Mouse (Mus musculus) midbrain, postnatal 0 days (tissue): ENCODE measurements around the gene Ppif. TPM values are rescaled to one million over a fixed set of nuclear protein-coding genes. Genes with fewer than 3 reads are reported as not detected.

Experiments
- ATAC-seq: fragments of 200-750 bp; cut with Nextera tagmentation; 2 replicates; pipeline ENCODE4 v1.8.0; 2017; ENCODE audit warnings: moderate number of reproducible peaks, mild to moderate bottlenecking, moderate TSS enrichment, moderate library complexity; ENCODE audit not compliant: low FRiP score
- DNase-seq: peaks from one replicate; pipeline ENCODE4 v3.0.0-alpha.2; 2015; ENCODE audit warnings: low spot score
- H3K27ac ChIP-seq: fragments of 300-500 bp; sonication (generic); 2 replicates; pipeline ENCODE4 v1.5.1; 2014; ENCODE audit warnings: low read depth, mild to moderate bottlenecking, low read length, mixed read lengths
- H3K27me3 ChIP-seq: fragments of 300-500 bp; sonication (generic); 2 replicates; pipeline ENCODE4 v1.6.1; 2014; ENCODE audit warnings: low read length, control low read depth, mixed read lengths; ENCODE audit not compliant: insufficient read depth
- H3K36me3 ChIP-seq: fragments of 300-500 bp; sonication (generic); 2 replicates; pipeline ENCODE4 v1.6.1; 2014; ENCODE audit warnings: low read length, control low read depth, mixed read lengths; ENCODE audit not compliant: insufficient read depth
- H3K4me1 ChIP-seq: fragments of 300-500 bp; sonication (generic); 2 replicates; pipeline ENCODE4 v1.6.1; 2014; ENCODE audit warnings: mild to moderate bottlenecking, control low read depth, antibody characterized with exemption, low read length, mixed read lengths; ENCODE audit not compliant: insufficient read depth
- H3K4me2 ChIP-seq: fragments of 300-500 bp; sonication (generic); 2 replicates; pipeline ENCODE4 v1.6.1; 2014; ENCODE audit warnings: low read depth, mild to moderate bottlenecking, low read length, mixed read lengths; ENCODE audit not compliant: poor library complexity, severe bottlenecking
- H3K4me3 ChIP-seq: fragments of 300-500 bp; sonication (generic); 2 replicates; pipeline ENCODE4 v1.5.1; 2014; ENCODE audit warnings: low read depth, mild to moderate bottlenecking, low read length, moderate library complexity
- H3K9ac ChIP-seq: fragments of 300-500 bp; sonication (generic); replicated peaks from 2 replicates; pipeline ENCODE4 v1.6.1; 2014; ENCODE audit warnings: mild to moderate bottlenecking, low read length, moderate library complexity, mixed read lengths; ENCODE audit not compliant: poor library complexity, severe bottlenecking
- H3K9me3 ChIP-seq: fragments of 300-500 bp; sonication (generic); 2 replicates; pipeline ENCODE4 v1.6.1; 2016; ENCODE audit warnings: low read length, control low read depth
- CTCF ChIP-seq: IDR thresholded peaks from 2 replicates; pipeline ENCODE4 v1.5.1; 2016; ENCODE audit warnings: antibody characterized with exemption, mild to moderate bottlenecking
- WGBS: fragments of 180-500 bp; shearing (Covaris S2); extraction: QIAGEN DNeasy Blood & Tissue Kit; methylation state at CpG from one replicate; pipeline ENCODE4 v1.1.7; 2014; 5-methylcytosine and 5-hydroxymethylcytosine counted together
- polyA plus RNA-seq: library from polyadenylated mRNA; unstranded; fragments of >200 nt; fragmentation: Nextera tagmentation; extraction: Ambion mirVana; gene quantifications from 2 replicates; pipeline ENCODE4 v1.2.1, GENCODE M21; 2015
- total RNA-seq: library from RNA; depleted of rRNA; stranded (reverse); fragments of >200 nt; gene quantifications from 2 replicates; pipeline ENCODE4 v1.2.3, GENCODE M21; 2014

The Ppif gene
- total and polyA plus RNA-seq, 2 experiments from 2014 or later = 50.2 to 55.8 TPM

DNA sequence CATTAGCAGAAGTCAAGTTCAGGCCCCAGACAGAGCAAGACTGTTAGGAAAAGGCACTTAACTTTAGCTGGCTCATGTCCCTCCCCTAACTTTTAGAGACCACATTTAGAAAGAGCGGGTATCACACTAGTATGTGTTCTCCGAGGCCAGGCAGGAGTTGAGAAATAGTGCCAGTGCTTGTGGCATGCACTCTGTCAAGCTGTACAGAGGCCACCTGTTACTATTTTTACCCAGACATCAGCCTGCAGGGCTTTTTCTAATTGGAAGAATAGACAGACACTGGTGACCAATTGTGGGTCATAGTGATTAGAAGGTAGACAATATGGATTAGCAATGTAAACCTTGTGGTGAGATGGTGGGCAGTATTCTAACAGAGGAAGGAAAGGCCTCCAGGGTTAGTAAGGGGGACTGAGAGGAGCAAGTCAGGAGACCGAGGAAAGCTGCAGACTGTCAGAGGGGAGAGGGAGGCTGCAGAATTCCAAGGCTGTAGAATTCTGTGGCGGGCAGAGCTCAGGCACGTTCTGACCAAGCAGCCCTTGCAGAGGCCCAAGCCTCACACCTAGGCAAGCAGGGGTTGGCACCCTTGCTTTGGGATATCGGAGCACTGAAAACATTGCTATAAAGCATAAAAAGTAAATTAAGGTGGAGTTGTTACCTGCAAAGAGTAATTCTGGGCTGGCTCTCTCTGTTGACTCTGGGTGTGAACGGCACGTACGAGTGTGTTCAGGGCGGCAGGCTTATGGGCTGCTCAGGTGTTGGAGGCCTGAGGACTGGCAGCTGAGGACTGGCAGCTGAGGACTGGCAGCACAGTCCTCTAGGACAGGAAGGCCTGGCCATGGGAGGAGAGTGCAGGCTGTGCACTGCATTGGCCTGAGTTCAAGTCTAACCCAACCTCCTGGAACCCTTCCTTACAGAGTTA lies 6.7 kb upstream of the Ppif start:
- Histone ChIP-seq H3K9ac (no peak overlapping the region), H3K36me3 (no peaks in the 10 kb centered on the region), H3K9me3 (no peaks in the 10 kb centered on the region), H3K4me2 (no peak overlapping the region), H3K27ac (no peak overlapping the region), H3K4me3 (no peak overlapping the region), H3K4me1 (no peaks in the 10 kb centered on the region), H3K27me3 (no peaks in the 10 kb centered on the region)
- no peak for TF ChIP-seq CTCF
- ATAC-seq (no peak), DNase-seq (no peak)
- WGBS = 81% methylated on average over 10 of the region's 10 CpGs

- Histone ChIP-seq H3K4me1 (peaks cover 13% of the 10 kb centered on the region), H3K27me3 (no peaks in the 10 kb centered on the region), H3K4me3 (peak overlapping the region; percentile 80; the same call in 1 of the 2 replicates), H3K27ac (peak overlapping the region; percentile 70), H3K4me2 (peak overlapping the region; percentile 96), H3K9me3 (no peaks in the 10 kb centered on the region), H3K36me3 (peaks cover 25% of the 10 kb centered on the region), H3K9ac (0 out of 2 replicates have a peak overlapping the region, but pooled peaks have one; percentile 79)
- TF ChIP-seq CTCF = no peak
- ATAC-seq (no peak; the same call in 1 of the 2 replicates), DNase-seq (no peak)
- WGBS = 57% methylated on average over 6 of the region's 6 CpGs
These were observed 575 bp upstream of the Ppif start for GRCm38 (mm10) chr14:25693271-25693887.

DNA sequence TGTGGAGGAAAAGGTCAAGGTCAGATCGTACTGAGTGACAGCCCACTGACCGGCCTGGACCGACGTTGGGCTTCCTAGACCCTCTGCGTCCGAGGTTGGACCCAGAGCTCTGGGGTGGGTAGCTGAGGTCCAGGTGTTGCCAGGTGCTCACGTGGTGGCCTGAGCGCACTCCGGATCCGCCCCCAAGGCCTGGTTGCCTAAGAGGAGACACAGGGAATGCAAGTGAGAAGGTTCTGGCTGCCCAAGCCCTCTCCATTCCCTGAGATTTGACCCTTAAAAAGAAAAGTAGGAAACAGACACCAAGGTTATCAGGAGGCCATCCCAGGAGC lies 579 bp downstream of the Ppif start:
- ATAC-seq (no peak), DNase-seq (no peak)
- peak overlapping the region; percentile 80 for H3K4me3 ChIP-seq
- H3K9ac ChIP-seq = peak overlapping the region; percentile 79
- peaks cover 13% of the 10 kb centered on the region for H3K4me1 ChIP-seq
- under 1% methylated on average over 10 of the region's 10 CpGs for WGBS
- peak overlapping the region; percentile 96 for H3K4me2 ChIP-seq
- no peaks in the 10 kb centered on the region for H3K9me3 ChIP-seq
- peak overlapping the region; percentile 69; the same call in 1 of the 2 replicates for H3K27ac ChIP-seq
- H3K27me3 ChIP-seq = no peaks in the 10 kb centered on the region
- no peak for TF ChIP-seq CTCF
- peaks cover 37% of the 10 kb centered on the region for H3K36me3 ChIP-seq

DNA sequence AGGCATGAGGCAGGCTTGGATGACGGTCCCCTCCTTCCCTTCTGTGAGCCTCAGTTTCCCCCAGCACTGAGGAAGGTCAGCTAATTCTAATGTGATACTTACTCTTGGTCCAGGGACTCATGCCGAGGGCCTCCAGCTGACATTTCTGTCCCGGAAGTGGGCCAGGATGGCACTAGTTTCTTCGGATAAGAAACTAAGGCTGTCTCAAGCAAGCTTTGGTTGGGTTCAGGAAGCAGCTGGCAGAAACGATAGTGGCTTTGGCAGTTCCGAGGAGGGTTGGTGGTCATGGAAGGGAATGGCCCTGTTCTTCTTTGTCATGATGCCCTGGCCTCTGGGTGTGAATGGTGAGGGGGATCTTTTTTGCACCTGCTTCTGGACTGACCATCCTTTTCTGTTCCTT lies 1.1 kb downstream of the Ppif start:
- Histone ChIP-seq H3K4me2 (peak overlapping the region; percentile 96), H3K9ac (peak overlapping the region; percentile 79), H3K4me1 (peaks cover 13% of the 10 kb centered on the region), H3K9me3 (no peaks in the 10 kb centered on the region), H3K27ac (no peak overlapping the region), H3K4me3 (peak overlapping the region; percentile 80), H3K36me3 (peaks cover 41% of the 10 kb centered on the region), H3K27me3 (no peaks in the 10 kb centered on the region)
- no peak for TF ChIP-seq CTCF
- ATAC-seq (no peak), DNase-seq (no peak)
- 71% methylated on average over 6 of the region's 6 CpGs for WGBS

DNA sequence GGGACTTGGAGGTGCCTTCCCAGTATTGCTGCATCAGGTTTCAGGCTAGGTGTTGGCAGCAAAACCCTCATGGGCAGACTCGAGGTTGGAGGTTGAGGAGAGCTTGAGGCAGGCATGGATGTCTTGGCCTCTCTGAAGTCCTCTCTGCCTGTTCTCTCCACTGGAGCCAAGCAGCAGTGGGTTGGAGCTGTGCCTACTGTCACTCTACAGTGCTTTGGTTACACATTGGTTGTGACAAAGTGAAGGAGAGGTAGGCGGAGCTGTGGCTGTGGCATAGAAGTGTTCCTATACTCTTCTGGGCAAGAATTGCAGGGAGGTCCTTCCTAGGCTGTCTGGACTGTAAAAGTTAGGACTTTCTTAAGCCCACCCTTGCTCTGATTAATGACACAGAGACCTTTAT lies 2.4 kb downstream of the Ppif start:
- TF ChIP-seq CTCF = no peak
- H3K27ac ChIP-seq = no peak overlapping the region
- DNase-seq (no peak), ATAC-seq (no peak)
- no peaks in the 10 kb centered on the region for H3K27me3 ChIP-seq
- 84% methylated on average over 2 of the region's 2 CpGs for WGBS
- H3K4me3 ChIP-seq = no peak overlapping the region
- peaks cover 13% of the 10 kb centered on the region for H3K4me1 ChIP-seq
- H3K36me3 ChIP-seq = peaks cover 45% of the 10 kb centered on the region
- no peak overlapping the region for H3K9ac ChIP-seq
- no peak overlapping the region for H3K4me2 ChIP-seq
- no peaks in the 10 kb centered on the region for H3K9me3 ChIP-seq

DNA sequence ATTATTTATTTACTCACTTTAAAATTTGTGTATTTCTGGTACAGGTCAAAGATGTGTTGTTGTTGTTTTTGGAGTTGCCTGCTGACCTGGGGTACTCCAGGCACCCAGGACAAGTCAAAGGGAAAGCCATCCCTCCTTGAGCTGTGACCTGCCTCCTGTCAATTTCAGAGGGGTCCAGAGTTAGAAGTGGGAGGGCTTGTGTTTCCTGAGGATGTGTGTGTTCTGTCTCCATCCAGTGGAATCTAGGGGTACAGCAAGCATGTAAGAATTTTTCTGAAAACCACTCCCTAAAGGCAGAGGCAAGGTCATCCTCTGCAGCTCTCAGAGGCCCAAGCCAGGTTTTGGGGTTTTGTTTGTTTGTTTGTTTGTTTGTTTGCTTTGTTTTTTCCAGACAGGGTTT lies 8.0 kb downstream of the Ppif start:
- peak; percentile 38; the same call in 1 of the 2 replicates for ATAC-seq
- no peaks in the 10 kb centered on the region for H3K27me3 ChIP-seq
- no peak overlapping the region for H3K27ac ChIP-seq
- no peaks in the 10 kb centered on the region for H3K4me1 ChIP-seq
- H3K4me3 ChIP-seq = no peak overlapping the region
- H3K9me3 ChIP-seq = no peaks in the 10 kb centered on the region
- peaks cover 33% of the 10 kb centered on the region for H3K36me3 ChIP-seq
- TF ChIP-seq CTCF = peak; percentile 91
- H3K4me2 ChIP-seq = no peak overlapping the region
- DNase-seq = peak; percentile 77
- no peak overlapping the region for H3K9ac ChIP-seq
